Mouse (Mus musculus) T-helper 2 cell (primary cell): ENCODE data around the gene Helz.
"Not testable (repeated sequence)": the region's sequence is repeated elsewhere in the genome, so short reads cannot be mapped to it uniquely, and the experiment has no call there.

Experiments used
- in situ Hi-C: fragments of 300-600 bp; cut with MboI, MseI; formaldehyde crosslinking; loops from one replicate; pipeline ENCODE4 v1.15.1; 2025; ENCODE audit warnings: high pct_unique_total_duplicates

Helz gene

DNA sequence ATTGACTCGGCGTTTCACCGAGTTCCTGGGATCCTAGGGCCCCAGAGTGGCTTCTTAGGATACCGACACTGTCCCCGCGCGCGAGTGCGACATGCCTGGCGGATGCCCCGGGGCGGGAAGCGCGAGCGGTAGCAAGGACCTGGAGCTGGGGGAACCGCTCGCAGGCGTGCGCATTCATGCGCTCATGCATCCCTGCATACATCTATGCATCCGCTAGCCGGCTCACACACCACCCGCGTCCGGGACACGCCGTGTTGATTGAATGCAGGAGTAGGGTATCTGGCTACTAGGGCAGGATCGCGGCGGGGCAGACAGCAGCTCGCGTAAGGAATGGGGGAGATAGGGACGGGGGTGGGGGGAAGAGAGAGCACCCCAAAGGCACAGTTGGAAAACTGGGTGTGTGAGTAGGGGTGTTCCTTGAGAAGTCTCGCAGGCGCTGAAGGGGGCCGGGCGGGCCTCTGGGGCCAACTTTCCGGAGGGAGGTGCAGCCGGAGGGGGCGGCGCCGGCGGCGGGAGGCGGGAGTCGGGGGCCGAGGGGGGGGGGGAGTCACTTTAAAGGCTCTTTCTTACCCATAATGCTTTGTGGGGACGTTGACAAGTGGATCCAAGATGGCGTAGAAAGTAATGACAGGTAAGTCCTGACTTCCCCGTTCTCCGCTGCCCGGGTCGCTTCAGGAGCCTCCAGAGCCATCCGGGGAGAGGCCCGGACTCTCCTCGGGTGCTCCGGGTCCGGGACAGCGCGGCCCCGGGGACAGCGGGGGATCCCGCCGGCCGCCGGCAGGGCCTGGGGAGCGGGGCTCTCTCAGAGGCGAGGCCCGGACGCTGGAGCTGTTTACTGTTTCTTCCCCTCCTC lies at the start of gene Helz:
Gene Helz (plus strand): TSS at position 580 of the 853 bp plus-strand sequence.
- in situ Hi-C loops, result loop anchor here (5.0 kb wide), 1 partner anchor 35 kb away; no protein-coding TSS in a partner anchor

DNA sequence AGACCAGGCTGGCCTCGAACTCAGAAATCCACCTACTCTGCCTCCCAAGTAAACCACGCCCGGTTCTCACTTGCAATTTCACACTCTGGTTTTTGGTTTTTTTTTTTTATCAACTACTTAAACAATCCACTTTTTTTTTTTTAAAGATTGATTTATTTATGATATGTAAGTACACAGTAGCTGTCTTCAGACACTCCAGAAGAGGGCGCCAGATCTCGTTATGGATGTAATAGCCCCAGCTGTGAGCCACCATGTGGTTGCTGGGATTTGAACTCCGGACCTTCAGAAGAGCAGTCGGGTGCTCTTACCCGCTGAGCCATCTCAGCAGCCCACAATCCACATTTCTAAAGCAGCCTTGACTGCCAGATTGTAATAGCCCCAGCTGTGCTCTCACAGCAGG lies 44.9 kb upstream of the Helz start:
- in situ Hi-C loops, result no loop called here

GRCm38 (mm10) chr11:107504364-107504763 lies 43.4 kb upstream of the Helz start:
- in situ Hi-C loops, result not testable (repeated sequence)

DNA sequence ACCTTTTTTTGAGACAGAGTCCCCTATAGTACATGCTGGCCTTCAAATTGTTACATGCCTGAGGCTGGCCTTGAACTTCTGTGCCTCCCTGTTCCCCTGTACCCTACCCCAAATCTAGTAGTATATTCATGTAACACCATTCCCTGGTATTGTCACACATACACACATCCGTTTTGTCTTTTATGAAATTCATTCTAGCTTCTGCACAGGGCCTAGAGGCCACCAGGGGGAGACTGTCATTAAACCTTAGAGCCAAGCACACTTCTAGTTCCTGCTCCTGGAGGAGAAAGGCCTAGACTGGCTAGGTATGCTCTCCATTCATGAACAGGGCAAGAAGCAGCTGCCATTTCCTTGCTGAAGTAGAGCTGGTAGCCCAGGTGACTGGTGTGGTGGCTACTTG lies 41.5 kb upstream of the Helz start:
- in situ Hi-C loops, result no loop called here

DNA sequence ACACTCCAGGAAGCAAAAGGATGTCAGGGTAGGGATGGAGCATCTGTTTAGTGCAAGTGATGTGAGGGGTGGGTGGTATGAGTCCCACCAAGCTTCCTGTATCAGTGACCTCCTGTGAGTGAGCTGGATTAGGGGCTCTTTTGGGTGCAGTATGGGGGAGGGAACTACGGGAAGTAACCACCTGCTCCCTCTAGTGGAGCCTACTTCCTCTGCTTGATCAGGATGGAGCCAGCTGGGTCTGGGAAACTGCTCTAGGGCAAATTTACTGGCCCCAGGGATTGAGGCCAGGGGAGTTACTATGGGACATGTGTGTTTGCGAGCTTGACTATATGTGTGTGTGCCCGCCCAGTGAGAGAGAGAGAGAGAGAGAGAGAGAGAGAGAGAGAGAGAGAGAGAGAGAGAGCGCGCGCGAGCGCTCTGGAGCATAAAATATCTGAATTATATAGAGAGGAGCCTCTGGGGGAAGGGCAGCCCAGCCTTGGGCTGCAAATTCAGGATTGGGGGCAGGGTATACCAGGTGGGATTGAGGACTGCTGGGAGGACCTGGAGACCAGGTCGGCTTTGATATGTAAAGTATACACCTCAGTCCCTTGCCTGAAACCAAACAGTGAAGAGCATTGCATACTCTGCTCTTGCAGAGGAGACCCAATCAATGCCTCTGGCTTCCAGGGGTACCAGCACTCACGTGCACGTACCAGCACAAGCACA lies 37.9 kb upstream of the Helz start:
- in situ Hi-C loops, result loop anchor here (5.0 to 10.0 kb wide), 2 partner anchors 38 to 345 kb away; partner anchors contain the start of gene Helz

DNA sequence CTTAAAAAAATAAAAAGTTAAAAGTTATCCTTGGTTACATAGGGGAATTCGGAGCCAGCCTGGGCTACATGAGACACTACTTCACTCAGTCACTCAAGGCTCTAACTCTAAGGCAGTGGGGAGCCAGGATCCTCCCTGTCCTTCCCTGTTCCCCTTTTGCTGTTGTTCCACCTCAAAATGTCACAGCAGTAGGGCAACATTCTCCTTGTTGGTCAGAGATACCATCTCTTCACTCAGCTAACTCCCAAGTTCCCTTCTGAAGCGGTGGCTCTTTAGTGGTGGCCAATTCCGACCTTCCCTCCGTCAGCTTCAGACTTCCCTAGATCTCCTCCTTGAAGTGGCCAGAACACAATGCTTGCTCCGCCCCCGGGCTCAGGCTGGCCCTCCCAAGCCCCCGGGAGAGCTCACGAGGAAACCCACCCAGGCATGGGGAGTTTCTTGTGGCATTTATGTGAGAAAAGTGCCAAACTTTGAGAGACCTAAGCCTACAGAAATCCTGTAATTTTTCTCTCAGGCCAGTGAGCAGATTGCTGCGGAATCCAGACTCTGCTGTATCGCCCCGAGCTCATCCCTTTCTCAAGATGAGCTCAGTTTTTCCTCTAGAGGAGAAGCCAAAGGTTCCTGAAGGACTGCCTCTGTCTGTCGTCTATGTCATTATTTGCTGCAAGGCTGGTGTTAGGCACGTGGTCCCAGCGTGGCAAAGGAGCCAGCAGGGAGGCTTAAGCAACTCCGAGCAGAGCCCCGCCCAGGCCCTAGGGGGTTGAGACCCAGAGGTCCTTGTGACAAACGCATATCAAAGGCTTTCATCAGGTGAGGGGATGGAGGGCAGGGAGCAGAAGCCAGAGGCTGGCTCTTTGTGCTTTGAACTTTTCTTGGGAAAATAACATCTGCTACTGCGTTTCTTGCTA lies 37.1 kb upstream of the Helz start:
- in situ Hi-C loops, result loop anchor here (5.0 to 10.0 kb wide), 2 partner anchors 37 to 344 kb away; partner anchors contain the start of gene Helz

DNA sequence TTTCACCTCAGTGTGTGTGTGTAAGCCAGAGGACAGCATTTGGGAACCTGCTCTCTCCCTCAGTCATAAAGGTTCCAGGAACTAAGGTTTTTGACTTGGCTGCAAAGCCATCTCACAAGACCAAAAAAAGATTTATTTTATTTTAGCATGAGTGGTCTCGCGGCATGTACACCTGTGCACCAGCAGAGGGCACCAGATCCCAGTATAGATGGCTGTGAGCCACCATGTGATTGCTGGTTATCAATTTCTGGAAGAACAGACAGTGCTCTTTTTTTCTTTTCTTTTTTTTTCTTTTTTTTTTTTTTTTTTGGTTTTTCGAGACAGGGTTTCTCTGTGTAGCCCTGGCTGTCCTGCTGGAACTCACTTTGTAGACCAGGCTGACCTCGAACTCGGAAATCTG lies 35.8 kb upstream of the Helz start:
- in situ Hi-C loops, result loop anchor here (5.0 to 10.0 kb wide), 2 partner anchors 35 to 343 kb away; partner anchors contain the start of gene Helz

GRCm38 (mm10) chr11:107513047-107513446 lies 34.7 kb upstream of the Helz start:
- in situ Hi-C loops, result loop anchor here (5.0 to 10.0 kb wide), 2 partner anchors 34 to 342 kb away; partner anchors contain the start of gene Helz

DNA sequence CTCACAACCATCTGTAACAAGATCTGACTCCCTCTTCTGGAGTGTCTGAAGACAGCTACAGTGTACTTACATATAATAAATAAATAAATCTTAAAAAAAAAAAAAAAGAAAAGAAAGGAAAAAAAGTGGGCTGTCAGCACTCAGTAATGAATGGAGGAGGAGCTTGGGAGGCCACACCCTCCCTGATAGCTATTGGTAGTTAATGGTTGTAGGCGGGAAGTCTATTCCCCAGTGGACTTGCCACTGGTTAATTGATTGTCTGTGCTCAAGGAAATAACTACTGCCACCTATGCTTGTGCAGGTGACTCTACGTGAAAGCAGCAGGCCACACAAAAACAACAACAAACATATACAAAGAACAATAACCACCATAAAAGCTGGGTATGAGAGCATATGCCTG lies 31.3 kb upstream of the Helz start:
- in situ Hi-C loops, result loop anchor here (10.0 kb wide), 1 partner anchor 338 kb away; no protein-coding TSS in a partner anchor

GRCm38 (mm10) chr11:107518645-107519429 lies 28.9 kb upstream of the Helz start:
- in situ Hi-C loops, result loop anchor here (10.0 kb wide), 1 partner anchor 336 kb away; no protein-coding TSS in a partner anchor

DNA sequence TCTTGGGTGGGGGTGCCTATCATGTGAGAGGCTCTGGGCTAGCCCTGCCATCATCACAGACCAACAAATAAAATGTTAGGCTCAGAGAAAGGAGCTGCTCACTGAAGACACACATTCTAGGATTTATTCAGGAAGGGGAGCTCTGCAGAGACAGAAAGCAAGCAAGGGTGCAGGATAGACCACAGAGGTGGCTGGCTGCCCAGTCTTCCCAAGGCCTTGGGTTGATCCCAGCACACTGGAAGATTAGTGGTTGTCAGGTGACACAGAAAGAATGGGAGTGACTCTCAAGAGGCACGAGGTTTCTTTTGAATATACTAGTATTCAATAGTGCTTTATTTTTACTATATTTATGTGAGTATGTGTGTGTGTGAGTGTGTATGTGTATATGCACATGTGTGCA lies 26.6 kb upstream of the Helz start:
- in situ Hi-C loops, result no loop called here

GRCm38 (mm10) chr11:107524966-107525365 lies 22.8 kb upstream of the Helz start:
- in situ Hi-C loops, result no loop called here

- in situ Hi-C loops, result no loop called here
These were observed 20.1 kb upstream of the Helz start for GRCm38 (mm10) chr11:107527632-107528031.

DNA sequence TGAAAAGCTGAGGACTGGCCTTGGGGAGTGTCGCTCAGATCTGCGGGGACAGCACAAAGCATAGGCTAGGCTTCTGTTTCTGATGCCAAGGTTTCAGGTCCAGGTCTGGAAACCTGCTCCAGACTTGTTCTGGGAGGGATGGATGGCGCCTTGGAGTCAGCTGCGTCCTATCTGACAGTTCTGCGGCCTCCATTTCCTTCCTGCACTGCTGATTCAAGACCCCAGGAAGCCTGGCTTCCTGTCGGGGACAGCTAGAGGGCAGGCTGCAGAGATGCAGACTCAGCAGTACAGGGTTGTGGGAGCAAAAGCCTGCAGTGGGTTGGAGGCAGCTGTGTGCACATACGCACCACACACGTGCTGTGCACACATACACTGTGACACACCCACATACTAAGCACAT lies 18.4 kb upstream of the Helz start:
- in situ Hi-C loops, result no loop called here

DNA sequence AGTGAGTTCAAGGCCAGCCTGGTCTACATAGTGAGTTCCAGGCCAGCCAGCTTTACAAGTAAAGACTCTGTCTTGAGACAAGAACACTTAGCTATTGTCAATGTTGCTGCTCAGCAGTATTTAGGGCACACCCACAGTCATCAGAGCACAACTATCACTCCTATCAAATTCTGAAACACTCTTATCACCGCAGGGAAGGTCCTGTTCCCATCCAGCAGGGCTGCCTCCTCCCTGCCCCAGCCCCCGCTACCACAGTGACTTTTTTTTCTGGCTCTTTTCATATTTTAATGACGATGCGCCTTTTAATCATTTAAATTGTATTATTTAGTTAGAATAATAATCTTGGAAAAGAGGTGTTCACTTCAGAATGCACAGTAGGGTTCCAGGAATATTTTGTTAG lies 16.3 kb upstream of the Helz start:
- in situ Hi-C loops, result no loop called here

GRCm38 (mm10) chr11:107532271-107532670 lies 15.5 kb upstream of the Helz start:
- in situ Hi-C loops, result no loop called here

DNA sequence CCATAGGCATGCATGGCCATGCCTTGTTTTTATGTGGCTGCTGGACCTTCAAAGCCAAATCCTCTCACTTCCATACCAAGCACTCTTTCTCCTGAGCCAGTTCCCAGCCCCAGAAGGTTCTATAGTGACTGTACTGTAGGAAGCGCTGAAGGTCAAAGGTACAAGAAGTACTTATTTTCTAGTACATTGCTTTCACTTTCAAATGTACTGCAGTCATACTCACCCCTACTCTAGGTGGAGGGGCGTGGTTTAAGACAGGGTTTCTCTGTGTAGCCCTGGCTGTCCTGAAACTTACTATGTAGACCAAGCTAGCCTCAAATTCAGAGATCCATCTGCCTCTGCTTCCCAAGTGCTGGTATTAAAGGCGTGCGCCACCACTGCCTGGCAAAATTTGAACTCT lies 8.7 kb upstream of the Helz start:
- in situ Hi-C loops, result no loop called here

DNA sequence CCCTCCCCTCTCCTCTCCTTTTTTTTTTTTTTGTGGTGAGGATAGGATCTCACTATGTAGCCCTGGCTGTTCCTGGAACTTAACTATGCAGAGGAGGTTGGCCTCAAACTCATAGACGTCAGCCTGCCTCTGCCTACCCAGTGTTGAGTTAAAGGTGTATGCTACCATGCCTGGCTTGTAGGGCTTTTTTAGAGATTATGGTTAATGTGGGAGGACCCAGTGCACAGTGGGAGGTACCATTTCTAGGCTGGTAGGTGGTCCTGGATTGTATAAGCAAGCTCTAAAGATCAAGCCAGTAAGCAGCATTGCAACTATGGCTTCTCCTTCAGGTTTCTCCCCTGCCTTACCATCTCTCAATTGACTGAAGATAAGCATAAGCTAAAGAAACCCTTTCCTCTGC lies 7.4 kb upstream of the Helz start:
- in situ Hi-C loops, result no loop called here

DNA sequence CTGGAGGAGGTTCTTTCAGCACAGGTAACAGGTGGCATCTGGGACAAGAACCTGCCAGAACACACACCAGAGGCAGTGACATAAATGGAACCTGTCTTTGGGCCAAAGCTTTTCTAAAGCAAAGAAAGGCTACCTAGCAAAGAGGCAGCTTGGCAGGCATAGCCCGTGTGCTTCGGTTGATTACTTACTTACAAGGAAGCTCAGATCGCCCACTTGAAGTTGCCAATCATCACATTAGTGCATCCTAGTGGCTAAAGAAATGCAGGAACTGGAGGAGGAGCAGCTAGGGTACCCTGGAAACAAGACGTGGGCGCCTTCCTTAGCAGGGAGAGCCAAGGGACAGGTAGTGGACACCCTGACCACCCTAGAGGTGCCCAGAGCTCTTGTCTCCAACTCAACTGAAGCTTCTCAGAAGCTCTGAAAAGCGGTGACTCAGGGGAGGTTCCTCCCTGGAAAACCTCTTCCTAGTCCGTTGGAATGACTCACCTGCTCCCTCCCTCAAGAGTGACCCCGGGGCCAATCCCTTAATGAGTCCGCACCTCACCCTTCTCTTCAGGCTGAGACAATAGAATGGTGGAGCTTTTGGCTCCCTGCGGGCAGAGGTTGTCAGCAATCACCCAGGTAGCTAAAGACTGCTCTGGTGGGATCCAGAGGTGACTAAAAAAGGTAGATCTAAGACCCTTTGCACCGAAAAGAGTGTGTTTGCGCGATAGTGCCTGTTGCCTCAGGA lies 1.8 kb upstream of the Helz start:
- in situ Hi-C loops, result loop anchor here (5.0 kb wide), 1 partner anchor 34 kb away; no protein-coding TSS in a partner anchor
